Mouse (Mus musculus) heart, postnatal 4 days (tissue): ENCODE measurements around the gene Mrps15. TPM values are rescaled to one million over a fixed set of nuclear protein-coding genes. Genes with fewer than 3 reads are reported as not detected.

ENCODE experiments used
- total RNA-seq, 2 experiments: library from RNA; stranded (reverse); gene quantifications; 2 replicates each; pipeline ENCODE4 v1.2.3; 2021

Mrps15 gene
- total RNA-seq, 2 experiments from 2014 or later, result 62.9 to 65.3 TPM

Other genes starting within 250 kb of the Mrps15 start
- gene Csf3r, start 22.4 kb upstream of the Mrps15 start, total RNA-seq, result 1 to 10 TPM in 1 of 2 experiments, under 1 TPM in 1; 0.52 to 1.4 TPM
- 1 to 10 TPM; 4.9 to 5.9 TPM for gene Oscp1, start 11.6 kb downstream of the Mrps15 start, total RNA-seq
- 10 to 100 TPM; 17.3 to 18.4 TPM for gene Lsm10, start 49.7 kb downstream of the Mrps15 start, total RNA-seq
- gene Stk40, start 57.0 kb downstream of the Mrps15 start, total RNA-seq, result 10 to 100 TPM; 32.5 to 33.2 TPM
- 10 to 100 TPM; 27.3 to 29.3 TPM for gene Eva1b, start 100.8 kb downstream of the Mrps15 start, total RNA-seq
- 1 to 10 TPM; 1.6 to 1.8 TPM for gene Sh3d21, start 116.6 kb downstream of the Mrps15 start, total RNA-seq
- gene Thrap3, start 155.8 kb downstream of the Mrps15 start, total RNA-seq, result 100 to 1,000 TPM; 226 TPM
- 100 to 1,000 TPM; 182 to 197 TPM for gene Map7d1, start 209.4 kb downstream of the Mrps15 start, total RNA-seq
- 10 to 100 TPM; 50.7 to 54.3 TPM for gene Trappc3, start 215.4 kb downstream of the Mrps15 start, total RNA-seq
- gene Col8a2, start 239.9 kb downstream of the Mrps15 start, total RNA-seq, result 1 to 10 TPM; 2.3 to 3.1 TPM